Mouse (Mus musculus): ENCODE data around the gene Srl. TPM values are rescaled to one million over a fixed set of nuclear protein-coding genes. Genes with fewer than 3 reads are reported as not detected.
"Not testable (repeated sequence)": the region's sequence is repeated elsewhere in the genome, so short reads cannot be mapped to it uniquely, and the experiment has no call there.

The Srl gene
- polyA plus RNA-seq, 1 experiment from 2014 or later: 22.1 TPM

DNA sequence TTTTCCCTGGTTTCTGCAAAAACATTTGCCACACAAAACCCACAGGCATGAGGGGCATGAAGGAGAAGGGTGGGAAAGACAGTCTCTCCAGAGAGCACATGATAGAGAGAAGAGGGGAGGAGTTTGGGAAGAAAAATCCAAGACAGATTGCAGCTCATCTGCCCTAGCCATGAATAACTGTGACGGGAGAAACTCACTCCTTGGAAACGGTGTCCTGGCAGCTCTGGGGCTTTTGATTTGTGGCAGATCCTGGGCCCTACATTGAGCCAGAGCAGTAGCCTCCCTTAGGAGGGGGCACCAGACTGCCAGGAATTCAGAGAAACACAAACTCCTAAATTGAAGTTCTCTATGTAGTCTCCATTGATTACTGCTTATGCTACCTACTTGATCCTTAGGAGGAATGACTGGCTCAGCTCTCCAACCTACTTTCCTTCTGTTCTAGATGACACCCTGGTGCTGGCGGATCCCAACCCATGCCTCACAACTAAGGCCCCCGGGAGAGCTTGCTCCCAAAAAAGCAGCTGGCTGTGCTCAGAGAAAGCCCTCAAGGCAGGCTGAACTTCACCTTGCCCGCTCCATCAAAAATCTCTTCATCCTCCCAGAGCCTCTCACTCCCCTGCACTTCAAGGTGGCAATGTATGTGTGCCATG is 60.9 kb downstream of the Srl start:
- Histone ChIP-seq H3K9ac (no peak overlapping the region), H3K27ac (no peak overlapping the region), H3K4me3 (no peak overlapping the region), H3K27me3 (no peaks in the 10 kb centered on the region), H3K9me3 (no peaks in the 10 kb centered on the region), H3K4me1 (no peaks in the 10 kb centered on the region), H3K4me2 (no peak overlapping the region), H3K36me3 (0 out of 2 replicates have a peak, but pooled peaks cover 5% of the 10 kb centered on the region)
- no peak for ATAC-seq (ENCODE audit: borderline replicate concordance, extremely low read depth, low FRiP score, low TSS enrichment)
- WGBS: 81% methylated on average over 5 of the region's 5 CpGs

DNA sequence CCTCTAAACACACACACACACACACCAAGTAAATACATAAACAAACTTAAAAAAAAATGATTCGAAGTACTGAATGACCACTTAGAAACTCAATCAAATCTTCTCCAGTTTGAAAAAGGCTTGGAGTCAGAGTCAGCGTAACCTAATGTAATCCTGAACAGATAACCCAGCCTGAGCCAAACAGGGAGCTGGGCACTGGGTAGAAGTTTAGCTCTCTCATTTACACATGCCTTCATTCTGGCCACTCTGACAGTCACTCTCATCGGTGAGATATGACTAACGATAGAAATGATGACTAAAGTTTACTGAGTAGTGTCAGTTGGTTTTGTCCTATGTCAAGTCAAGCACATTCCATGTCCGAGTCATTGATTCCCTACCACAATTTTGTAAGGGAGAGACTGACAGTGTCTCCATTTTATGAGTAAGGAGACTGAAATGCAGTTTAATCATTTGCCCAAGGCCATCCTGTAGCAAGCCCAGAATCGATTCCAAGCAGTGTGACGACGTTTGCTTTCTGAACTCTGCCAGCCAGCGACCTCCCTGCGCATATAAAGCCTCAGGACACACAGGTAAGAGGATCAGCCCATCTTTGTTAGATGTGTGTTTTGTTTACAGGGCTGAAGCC is 63.9 kb downstream of the Srl start:
- Histone ChIP-seq H3K27me3 (no peaks in the 10 kb centered on the region), H3K9ac (no peak overlapping the region), H3K36me3 (no peaks in the 10 kb centered on the region), H3K9me3 (no peaks in the 10 kb centered on the region), H3K4me2 (no peak overlapping the region), H3K4me1 (peaks cover 10% of the 10 kb centered on the region; the same call in 1 of the 2 replicates), H3K27ac (no peak overlapping the region), H3K4me3 (no peak overlapping the region)
- ATAC-seq (ENCODE audit: borderline replicate concordance, extremely low read depth, low FRiP score, low TSS enrichment): no peak
- whole genome bisulfite sequencing: 76% methylated on average over 10 of the region's 10 CpGs

DNA sequence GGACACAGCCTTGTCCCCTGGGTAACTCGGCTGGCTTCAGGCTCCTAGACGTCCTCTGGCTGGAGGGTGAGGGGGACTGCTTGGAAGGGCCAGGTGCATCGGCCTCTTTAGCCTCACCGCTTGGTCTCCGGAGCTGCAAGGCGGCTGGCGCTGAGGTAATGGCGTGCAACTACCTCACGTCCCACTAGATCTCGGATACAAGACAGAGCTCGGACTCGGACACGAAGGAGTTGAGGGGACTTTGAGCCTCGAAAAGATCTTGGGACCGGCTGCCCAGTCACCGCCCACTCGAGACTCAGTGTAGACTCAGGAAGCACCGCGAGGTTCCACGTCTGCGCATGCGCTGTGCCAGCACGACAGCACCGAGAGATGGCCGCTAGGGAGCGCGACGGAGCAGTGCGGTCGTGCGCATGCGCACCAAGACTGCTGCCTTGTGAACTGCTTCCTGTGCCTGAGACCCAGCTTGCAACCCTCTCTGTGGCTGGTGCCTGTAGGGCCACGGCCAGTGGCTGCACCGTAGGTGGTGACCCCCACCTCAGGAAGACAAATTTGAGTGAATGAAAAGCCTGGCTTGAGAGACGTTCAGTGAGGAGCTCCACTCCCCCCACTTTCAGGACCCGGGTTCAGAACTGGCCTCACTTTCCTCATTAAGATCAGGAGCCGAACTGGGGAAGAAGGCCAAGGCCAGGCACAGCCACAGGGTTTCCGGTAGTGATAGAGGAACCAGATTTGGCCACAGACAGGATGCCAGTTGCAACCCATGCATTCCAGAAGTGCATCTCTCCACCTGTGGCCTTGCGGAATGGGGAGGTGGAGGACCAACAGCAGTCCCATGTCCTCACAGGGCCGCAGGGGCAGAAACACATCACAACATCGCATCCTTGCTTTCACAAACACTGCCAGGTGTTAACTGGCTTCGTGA is 66.5 kb downstream of the Srl start:
- Histone ChIP-seq H3K9me3 (no peaks in the 10 kb centered on the region), H3K4me2 (peak overlapping the region; percentile 83), H3K4me1 (peaks cover 12% of the 10 kb centered on the region; the same call in 1 of the 2 replicates), H3K27ac (peak overlapping the region; percentile 58), H3K9ac (peak overlapping the region; percentile 66), H3K36me3 (no peaks in the 10 kb centered on the region), H3K27me3 (no peaks in the 10 kb centered on the region), H3K4me3 (peak overlapping the region; percentile 56)
- peak; percentile 92 for ATAC-seq (ENCODE audit: borderline replicate concordance, extremely low read depth, low FRiP score, low TSS enrichment)
- WGBS: 16% methylated on average over 42 of the region's 42 CpGs

DNA sequence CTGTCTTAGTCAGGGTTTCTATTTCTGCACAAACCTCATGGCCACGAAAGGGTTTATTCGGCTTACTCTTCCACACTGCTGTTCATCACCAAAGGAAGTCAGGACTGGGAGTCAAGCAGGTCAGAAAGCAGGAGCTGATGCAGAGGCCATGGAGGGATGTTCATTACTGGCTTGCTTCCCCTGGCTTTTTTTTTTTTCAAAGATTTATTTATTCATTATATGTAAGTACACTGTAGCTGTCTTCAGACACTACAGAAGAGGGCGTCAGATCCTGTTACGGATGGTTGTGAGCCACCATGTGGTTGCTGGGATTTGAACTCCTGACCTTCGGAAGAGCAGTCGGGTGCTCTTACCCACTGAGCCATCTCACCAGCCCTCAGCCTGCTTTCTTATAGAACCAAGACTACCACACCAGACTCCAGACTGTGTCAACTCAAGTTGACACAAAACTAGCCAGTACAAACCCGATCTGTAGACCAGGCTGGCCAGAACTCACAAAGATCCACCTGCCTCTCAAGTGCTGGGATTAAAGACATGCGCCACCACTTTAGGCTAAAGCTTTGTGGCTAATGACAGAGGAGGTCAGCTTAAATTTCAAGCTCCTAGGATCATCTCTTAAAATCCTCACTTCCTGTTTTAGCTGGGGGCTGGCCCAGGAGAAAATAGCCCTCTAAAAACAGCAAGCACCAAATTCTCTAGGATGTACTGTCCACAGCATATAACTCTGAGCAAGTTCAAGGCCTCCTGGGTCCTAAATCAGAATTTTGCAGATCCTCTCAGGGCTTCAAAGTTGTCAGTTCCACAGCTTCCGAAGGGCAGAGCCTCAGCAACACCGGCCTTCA is 67.4 kb downstream of the Srl start:
- Histone ChIP-seq H3K4me3 (peak overlapping the region; percentile 56), H3K4me2 (peak overlapping the region; percentile 83), H3K4me1 (peaks cover 12% of the 10 kb centered on the region; the same call in 1 of the 2 replicates), H3K27ac (peak overlapping the region; percentile 58), H3K9ac (peak overlapping the region; percentile 66)
- peak; percentile 2; the same call in 1 of the 2 replicates for ATAC-seq (ENCODE audit: borderline replicate concordance, extremely low read depth, low FRiP score, low TSS enrichment)
- not testable (repeated sequence) for H3K27me3 ChIP-seq, H3K36me3 ChIP-seq, H3K9me3 ChIP-seq
- 63% methylated on average over 10 of the region's 10 CpGs for WGBS

DNA sequence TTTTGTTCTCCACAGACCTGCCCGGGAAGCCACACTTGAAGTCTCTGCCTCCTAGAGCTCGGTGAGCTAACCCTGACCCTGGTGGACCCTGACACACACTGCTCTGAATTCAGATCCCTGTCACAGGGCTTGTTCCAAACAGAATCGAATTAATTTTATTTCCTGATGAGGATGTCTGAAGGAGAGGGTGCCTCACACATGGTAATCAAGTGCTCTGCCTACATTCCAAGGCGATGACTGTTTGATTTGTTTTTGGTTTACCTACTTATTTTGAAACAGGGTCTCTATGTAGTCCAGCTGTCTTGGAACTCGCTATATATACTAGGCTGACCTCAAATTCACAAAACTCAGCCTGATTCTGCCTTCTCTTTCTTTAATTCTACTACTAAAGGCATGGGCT is 68.4 kb downstream of the Srl start:
- 65% methylated on average over 5 of the region's 5 CpGs for WGBS
- no peaks in the 10 kb centered on the region for H3K9me3 ChIP-seq
- H3K27me3 ChIP-seq: no peaks in the 10 kb centered on the region
- ATAC-seq (ENCODE audit: borderline replicate concordance, extremely low read depth, low FRiP score, low TSS enrichment): no peak
- H3K4me2 ChIP-seq: no peak overlapping the region
- 0 out of 2 replicates have a peak overlapping the region, but pooled peaks have one; percentile 17 for H3K27ac ChIP-seq
- H3K4me3 ChIP-seq: no peak overlapping the region
- H3K9ac ChIP-seq: no peak overlapping the region
- H3K36me3 ChIP-seq: no peaks in the 10 kb centered on the region
- peaks cover 12% of the 10 kb centered on the region; the same call in 1 of the 2 replicates for H3K4me1 ChIP-seq

DNA sequence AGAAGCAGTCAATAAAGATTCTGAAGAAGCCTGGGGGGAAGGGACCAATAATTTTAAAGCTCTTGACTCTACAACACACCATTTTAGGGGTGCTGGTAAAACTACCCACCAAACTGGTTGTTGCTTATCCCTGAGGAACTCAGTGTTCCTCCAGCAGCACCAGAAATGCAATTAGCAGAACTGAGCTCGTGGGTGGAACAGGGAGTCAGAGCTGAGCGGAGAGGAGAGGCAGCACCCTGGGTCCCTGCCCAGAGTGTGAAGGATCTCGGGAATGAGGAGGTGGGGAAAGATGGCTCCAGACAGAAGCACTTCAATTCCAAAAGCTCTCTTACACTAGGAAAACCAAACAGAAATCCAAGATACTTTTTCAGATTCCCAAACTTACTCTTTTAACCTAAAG is 68.9 kb downstream of the Srl start:
- H3K4me3 ChIP-seq: no peak overlapping the region
- no peaks in the 10 kb centered on the region for H3K36me3 ChIP-seq
- no peak for ATAC-seq (ENCODE audit: borderline replicate concordance, extremely low read depth, low FRiP score, low TSS enrichment)
- H3K4me1 ChIP-seq: peaks cover 12% of the 10 kb centered on the region; the same call in 1 of the 2 replicates
- H3K4me2 ChIP-seq: no peak overlapping the region
- no peaks in the 10 kb centered on the region for H3K27me3 ChIP-seq
- WGBS: 35% methylated on average over 3 of the region's 3 CpGs
- 0 out of 2 replicates have a peak overlapping the region, but pooled peaks have one; percentile 17 for H3K27ac ChIP-seq
- no peak overlapping the region for H3K9ac ChIP-seq
- H3K9me3 ChIP-seq: no peaks in the 10 kb centered on the region

DNA sequence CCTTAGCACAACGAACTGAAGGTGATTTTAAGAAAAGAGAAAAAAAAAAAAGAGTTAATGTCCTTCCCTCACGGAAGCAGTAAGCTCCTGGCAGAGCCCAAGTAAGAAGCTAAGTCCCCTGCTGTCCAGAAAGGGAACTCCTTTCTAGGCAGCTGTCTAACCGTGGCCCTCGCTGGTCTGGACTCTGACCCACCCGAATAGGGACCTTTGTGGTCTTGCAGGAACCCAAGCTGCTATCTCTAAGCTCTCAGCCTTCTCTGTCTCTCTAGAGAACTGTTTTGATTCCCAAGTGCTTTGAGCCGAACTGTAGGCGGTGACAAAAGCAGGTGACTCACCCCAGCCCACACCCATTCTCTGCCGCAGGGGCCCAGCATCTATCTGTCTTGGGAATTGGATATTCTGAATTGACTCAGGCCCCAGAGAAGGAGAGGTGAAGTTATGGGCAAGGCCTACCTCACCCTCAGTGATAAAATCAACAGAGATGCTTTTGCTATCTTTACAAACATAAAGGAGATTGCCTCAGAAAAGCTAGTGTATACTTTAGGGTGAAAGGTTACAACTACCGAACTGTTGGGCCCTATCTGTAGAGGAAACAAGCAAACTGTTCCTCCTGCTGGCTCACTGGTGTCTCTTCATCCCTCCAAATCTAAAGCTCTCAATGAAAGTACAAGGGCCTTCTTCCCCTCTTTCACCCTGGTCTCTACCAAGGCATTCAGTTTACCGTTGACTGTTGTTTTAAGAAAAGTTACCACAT is 71.8 kb downstream of the Srl start:
- no peak overlapping the region for H3K4me3 ChIP-seq
- H3K9ac ChIP-seq: no peak overlapping the region
- no peaks in the 10 kb centered on the region for H3K36me3 ChIP-seq
- no peaks in the 10 kb centered on the region for H3K27me3 ChIP-seq
- no peaks in the 10 kb centered on the region for H3K9me3 ChIP-seq
- WGBS: 58% methylated on average over 10 of the region's 10 CpGs
- peaks cover 12% of the 10 kb centered on the region; the same call in 1 of the 2 replicates for H3K4me1 ChIP-seq
- no peak overlapping the region for H3K27ac ChIP-seq
- H3K4me2 ChIP-seq: no peak overlapping the region
- ATAC-seq (ENCODE audit: borderline replicate concordance, extremely low read depth, low FRiP score, low TSS enrichment): no peak

DNA sequence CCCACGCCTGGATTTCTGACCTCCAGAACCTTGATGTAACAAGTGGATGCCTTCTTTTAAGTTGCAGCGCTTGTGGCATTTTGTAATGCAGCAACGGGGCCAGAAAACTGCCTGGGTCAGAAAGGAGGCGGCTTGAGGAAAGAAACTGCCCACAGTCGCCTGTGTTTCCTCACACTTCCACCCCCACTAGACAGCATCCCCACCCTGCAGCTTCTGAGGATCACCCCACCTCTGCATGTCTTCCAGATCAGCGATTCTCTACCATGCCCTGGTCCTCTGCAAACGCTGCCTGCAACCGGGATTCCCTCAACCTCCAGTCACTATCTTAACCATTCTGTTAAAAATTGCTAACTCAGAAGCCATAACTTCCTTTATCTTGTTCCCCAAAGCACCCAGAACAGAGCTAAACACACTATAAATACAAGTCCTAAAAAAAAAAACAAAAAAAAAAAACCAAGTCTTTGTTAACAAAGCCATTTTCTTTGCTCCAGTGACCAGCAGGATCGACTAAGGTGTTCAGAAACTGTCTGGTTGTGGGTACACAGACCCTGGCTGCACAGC is 77.0 kb downstream of the Srl start:
- H3K27me3 ChIP-seq: no peaks in the 10 kb centered on the region
- no peak for ATAC-seq (ENCODE audit: borderline replicate concordance, extremely low read depth, low FRiP score, low TSS enrichment)
- H3K9ac ChIP-seq: no peak overlapping the region

DNA sequence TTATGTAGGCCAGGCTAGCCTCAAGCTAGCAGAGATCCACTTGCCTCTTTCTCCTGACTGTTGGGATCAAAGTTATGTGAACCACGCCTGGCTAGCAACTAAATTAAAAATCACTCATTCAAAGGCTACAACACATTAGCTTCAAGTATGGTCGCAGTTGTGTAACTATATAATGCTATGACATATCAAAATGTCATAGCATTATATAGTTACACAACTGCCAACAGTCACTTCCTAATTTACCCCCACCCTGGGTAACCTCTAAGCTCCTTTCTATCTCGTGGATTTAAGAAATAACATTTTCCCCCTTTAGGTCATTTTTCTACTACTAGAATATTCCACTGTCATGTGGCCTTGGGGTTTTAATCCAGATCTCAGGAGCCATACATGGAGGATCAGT is 83.7 kb downstream of the Srl start:
- no peaks in the 10 kb centered on the region for H3K36me3 ChIP-seq
- no peak overlapping the region for H3K4me2 ChIP-seq
- ATAC-seq (ENCODE audit: borderline replicate concordance, extremely low read depth, low FRiP score, low TSS enrichment): no peak
- H3K4me1 ChIP-seq: no peaks in the 10 kb centered on the region
- 68% methylated on average over 3 of the region's 3 CpGs for WGBS
- no peaks in the 10 kb centered on the region for H3K27me3 ChIP-seq
- no peak overlapping the region for H3K9ac ChIP-seq
- H3K4me3 ChIP-seq: no peak overlapping the region
- no peaks in the 10 kb centered on the region for H3K9me3 ChIP-seq
- no peak overlapping the region for H3K27ac ChIP-seq

More for the DNA sequence above, 77.0 kb downstream of the Srl start:
- Histone ChIP-seq H3K36me3 (no peaks in the 10 kb centered on the region), H3K9me3 (no peaks in the 10 kb centered on the region), H3K4me2 (no peak overlapping the region), H3K27ac (no peak overlapping the region), H3K4me3 (no peak overlapping the region), H3K4me1 (no peaks in the 10 kb centered on the region)
- 65% methylated on average over 9 of the region's 9 CpGs for WGBS

DNA sequence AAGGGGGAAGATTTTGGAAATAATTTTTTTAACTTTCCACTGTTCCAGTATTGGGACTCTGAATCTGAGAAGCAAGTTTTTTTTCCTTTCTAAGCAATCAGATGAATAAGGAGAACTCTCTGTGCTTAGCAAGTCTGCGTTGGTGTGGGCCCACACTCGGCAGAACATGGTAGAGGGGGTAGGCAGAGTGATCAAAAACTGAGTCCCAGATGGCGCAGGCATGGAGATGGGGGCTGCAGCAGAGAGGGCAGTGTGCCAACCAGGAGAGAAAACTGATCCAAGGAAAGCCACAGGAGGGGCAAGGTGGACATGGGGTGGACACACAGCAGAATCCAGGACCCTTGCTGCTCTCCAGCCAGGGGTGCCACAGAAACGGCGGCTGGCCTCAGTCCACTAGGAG is 85.2 kb downstream of the Srl start:
- WGBS: 75% methylated on average over 5 of the region's 5 CpGs
- Histone ChIP-seq H3K4me2 (no peak overlapping the region), H3K4me1 (no peaks in the 10 kb centered on the region), H3K9ac (no peak overlapping the region), H3K27me3 (no peaks in the 10 kb centered on the region), H3K36me3 (no peaks in the 10 kb centered on the region), H3K9me3 (no peaks in the 10 kb centered on the region), H3K4me3 (no peak overlapping the region), H3K27ac (no peak overlapping the region)
- no peak for ATAC-seq (ENCODE audit: borderline replicate concordance, extremely low read depth, low FRiP score, low TSS enrichment)
